Mouse (Mus musculus): Measurements from ENCODE around the gene Tsfm. TPM values are rescaled to one million over a fixed set of nuclear protein-coding genes. Genes with fewer than 3 reads are reported as not detected.

Gene Tsfm
- total RNA-seq, 2 experiments from 2014 or later = 24.8 to 27.9 TPM

DNA sequence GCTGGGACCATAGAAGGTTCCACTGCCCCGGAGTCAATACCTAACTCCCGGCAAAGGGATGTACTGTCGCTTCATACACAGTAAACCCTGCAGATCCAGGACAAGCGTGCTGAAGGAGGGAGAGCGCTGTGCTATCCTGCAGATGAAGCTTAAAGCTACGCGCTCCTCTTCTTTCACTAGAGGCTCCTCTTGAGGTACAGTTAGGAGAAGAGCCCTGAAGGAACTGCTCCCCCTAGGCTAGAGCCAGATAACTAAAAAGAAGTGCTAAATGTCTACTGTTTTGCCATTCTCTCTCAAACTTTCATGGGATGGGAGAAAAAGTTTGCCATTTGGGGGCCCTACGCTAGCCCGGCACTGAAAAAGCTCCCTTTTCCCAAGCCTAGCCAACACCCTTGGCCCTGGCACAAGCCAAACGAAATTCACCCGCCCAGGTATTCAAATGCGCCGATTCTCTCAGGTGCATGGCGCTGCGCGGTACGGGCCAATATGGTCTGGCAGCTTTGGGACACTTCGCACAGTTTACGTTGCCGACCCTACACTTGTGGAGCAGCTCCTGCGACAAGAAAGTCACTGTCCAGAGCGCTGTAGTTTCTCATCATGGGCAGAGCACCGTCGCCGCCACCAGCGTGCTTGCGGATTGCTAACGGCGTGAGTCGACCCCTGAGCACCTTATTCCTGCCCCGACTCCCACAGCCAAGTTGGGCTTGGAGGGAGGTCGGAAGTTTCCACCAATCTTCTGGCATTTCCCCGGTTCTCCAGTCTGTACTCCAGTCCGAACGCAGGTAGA, 18.2 kb upstream of the Tsfm start:
- intact Hi-C loops (cut with DNase I; ENCODE audit: low total_unique reads) = no loop called here
- DNase-seq = no peak

DNA sequence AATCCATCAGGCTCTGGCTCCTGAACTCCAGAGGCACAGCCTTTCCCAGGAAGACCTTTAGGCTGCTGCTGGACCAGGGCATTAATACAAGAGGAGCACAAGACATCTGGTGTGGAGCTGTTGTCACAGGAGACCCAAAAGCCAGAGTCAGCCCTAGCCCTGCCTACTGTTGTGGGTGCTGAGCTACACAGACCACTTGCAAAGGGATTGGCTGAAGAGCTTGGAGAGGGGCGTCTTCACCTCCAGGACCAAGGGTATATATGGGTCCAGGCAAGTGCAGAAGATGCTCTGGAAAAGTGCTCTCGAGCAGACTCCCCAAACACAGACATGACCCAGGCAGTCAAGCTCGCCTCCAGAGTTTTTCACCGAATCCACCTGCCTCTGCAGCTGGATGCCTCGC, 17.3 kb upstream of the Tsfm start, which contains the start of gene Cyp27b1:
Cyp27b1 (plus strand) TSS at position 297 of the 400 bp plus-strand sequence.
- DNase-seq = no peak
- intact Hi-C loops (cut with DNase I; ENCODE audit: low total_unique reads) = no loop called here

DNA sequence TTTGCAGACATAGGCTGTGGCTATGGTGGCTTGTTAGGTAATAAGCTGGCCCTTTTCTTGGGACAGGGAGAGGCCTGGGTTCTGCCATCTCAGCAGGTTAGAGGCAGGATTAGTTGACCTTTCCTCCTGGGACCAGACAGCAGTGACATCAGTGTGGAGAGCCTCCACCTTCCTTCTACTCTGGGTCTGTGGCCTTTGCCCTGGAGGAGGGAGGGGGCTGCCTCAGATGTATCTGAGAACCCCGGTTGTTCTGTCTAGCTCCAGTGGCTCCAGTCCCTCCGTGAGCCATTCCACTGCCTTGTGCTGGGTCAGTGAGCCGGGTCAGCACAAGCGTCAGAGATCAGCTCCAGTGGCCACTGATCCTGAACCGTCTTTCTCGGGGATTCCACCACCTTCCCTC, 12.5 kb upstream of the Tsfm start:
- intact Hi-C loops (cut with DNase I; ENCODE audit: low total_unique reads) = no loop called here
- DNase-seq = no peak

DNA sequence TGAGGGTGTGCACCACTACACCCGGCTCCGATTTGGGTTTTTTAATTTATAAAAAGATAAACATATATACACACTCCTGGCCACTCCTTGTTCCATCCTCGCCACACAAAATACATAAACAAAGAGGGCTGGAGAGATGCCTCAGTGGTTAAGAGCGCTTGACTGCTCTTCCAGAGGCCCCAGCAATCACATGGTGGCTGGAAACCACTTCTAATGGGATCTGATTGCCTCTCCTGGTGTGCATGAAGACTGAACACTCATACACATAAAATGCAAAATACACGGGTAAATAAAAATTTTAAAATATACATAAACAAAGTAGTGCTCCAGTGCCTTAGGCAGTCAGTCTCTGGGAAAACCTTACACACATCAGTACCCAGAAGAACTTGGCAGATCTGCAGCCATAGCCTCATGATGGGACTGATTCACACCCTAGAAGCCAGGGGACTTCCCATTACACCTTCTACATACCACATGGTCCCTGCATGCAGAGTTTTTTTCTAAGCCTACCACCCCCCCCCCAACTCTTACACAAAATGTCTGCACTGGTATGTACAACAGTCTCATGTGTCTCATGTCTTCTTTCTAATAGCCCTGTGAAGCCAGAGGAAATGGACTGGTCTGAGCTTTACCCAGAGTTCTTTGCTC, 12.0 kb upstream of the Tsfm start:
- intact Hi-C loops (cut with DNase I; ENCODE audit: low total_unique reads) = no loop called here
- DNase-seq = no peak

DNA sequence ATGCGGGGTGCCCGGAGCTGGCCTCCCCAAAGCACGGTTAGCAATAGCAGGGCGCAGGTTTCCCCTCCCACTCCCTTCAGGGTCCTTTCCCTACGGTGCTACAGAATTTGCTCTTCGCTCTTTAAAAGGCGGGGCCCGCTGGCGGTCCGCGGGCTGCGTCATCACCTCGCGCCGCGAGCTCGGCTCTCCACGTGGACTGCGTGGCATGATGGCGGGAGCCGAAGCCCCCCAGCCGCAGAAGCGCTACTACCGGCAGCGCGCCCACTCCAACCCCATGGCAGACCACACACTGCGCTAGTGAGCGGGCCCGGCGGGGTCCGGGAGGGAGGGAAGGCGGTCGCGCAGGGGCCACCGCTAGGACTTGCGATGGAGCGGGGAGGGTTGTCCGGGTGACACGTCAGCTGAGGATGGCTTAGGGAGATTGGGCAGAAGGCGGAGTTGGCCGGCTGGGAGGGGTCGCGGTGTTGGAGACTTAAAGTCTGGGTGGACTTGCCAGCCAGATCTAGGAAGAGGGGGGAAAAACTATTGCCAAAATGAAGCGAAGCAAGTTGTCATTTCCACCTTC, 11.2 kb upstream of the Tsfm start:
- intact Hi-C loops (cut with DNase I; ENCODE audit: low total_unique reads) = no loop called here
- DNase-seq = peak; percentile 87

DNA sequence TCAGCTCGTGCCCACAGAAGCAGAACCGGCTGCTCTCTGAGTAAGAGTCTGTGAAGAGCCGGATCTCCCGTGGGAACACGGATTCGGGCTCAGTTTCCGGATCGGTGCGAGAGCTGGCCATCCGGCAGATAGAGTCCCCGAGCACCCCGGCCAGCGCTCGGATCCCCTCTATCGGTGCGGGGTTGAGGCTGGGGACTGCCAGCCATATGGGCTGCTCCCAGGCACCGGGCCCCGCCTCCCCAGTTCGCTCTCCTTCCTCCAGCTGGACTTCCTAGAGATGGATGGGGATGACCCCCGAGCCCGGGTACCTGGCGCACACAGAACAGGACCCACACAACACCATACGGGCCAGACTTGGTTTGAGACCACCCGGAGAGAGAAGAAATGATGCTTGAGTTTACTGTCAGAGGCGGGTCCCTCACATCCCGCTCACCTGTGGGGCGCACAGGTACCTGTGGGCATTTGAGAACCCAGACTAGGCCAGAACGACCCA, 10.7 kb upstream of the Tsfm start, which contains the start of the genes Mettl1 and Eef1akmt3:
Mettl1 (plus strand) TSS at position 141 of the 493 bp plus-strand sequence.
Eef1akmt3 (minus strand) TSS at position 240 of the 493 bp plus-strand sequence.
- peak; percentile 38 for DNase-seq
- intact Hi-C loops (cut with DNase I; ENCODE audit: low total_unique reads) = no loop called here

DNA sequence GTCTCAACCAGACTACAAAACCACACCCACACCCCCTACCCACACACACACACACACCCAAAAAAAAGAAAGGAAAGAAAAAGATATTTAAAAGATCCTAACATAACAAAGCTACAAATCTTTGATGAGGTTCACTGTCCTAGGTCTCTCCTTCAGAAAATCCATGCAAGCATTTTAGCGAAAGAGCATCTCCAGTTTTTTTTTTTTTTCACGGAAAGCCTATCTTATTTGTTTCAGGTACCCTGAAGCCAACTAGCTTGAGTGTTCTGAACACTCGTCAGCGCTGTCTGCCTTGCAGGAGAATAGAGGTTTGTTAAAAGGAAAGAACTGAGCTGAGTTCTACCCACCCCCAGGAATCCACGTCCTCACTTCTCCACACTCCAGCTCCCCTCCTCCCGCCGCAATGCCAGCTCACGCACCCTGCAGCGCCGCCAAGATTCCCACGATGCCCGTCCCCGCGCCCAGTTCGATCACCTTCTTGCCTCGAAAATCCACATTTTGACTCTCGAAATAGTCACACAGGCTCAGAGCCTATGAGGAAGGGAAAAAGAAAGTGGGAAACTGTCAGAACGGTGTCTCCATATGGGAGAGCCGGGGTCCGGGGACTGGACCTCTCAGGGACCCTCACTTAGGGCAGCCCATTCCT, 10.1 kb upstream of the Tsfm start:
- intact Hi-C loops (cut with DNase I; ENCODE audit: low total_unique reads) = no loop called here

DNA sequence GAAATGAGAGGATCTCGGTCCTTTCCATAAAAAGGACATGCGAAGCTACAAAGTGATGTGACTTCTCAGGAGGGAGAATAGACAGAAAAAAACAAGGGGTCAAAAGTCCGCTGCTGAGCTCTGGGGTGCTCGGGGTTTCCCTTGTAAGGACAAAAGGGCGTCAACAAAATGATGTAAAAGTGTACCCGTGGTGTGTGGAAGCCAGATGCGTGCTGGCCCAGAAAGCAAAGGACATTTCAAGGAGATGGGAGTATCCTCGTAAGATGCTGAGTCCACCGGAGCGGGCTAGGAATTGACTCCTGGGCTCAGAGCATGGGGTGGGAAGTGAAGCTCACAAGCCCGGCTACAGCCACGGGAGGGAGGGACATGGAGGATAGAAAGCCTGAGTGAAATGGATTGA, 7.0 kb upstream of the Tsfm start:
- intact Hi-C loops (cut with DNase I; ENCODE audit: low total_unique reads) = no loop called here
- no peak for DNase-seq

More for the DNA sequence above, 10.1 kb upstream of the Tsfm start:
- DNase-seq = no peak

DNA sequence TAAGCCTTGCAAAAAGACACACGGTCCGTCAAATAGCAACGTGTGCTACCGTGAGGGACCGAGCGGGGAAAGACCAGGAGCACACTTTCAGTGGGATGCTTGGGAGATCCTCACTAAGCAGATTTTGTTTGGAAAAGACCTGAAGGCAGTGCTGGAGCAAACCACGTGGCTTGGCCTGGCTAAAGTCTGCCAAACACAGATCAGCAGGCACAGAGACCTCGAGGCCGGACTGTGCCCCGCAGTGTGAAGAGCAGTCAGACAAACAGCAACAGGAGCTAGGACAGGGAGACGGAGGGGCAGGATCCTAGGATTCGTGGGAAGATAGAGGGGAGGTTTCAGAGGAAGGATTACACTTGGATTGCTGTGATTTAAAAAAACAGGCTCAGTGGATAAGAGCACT, 5.6 kb upstream of the Tsfm start:
- intact Hi-C loops (cut with DNase I; ENCODE audit: low total_unique reads) = no loop called here
- no peak for DNase-seq

DNA sequence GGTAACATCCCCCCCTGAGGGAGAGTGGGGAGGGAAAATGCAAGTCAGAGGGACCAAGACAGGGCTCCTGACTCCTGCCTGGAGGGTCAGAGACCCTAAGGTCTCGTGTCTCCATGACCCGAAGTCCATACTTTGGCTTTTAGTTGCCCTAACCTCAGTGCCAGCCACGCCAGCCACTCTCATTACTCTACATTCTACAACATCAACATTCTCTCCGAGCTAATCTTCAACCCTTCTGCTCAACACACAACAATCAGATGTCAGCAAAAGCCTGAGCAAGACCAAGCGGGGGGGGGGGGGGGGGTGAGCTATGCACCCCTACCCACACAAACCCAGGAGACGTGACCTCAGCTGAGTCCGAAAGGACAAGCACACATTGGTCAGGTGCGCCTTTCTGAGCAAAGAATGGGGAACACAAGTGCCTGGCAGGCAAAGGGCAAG, 2.7 kb upstream of the Tsfm start:
- intact Hi-C loops (cut with DNase I; ENCODE audit: low total_unique reads) = loop anchor here (2.0 kb wide), 1 partner anchor 117 kb away; no protein-coding TSS in a partner anchor
- DNase-seq = no peak

DNA sequence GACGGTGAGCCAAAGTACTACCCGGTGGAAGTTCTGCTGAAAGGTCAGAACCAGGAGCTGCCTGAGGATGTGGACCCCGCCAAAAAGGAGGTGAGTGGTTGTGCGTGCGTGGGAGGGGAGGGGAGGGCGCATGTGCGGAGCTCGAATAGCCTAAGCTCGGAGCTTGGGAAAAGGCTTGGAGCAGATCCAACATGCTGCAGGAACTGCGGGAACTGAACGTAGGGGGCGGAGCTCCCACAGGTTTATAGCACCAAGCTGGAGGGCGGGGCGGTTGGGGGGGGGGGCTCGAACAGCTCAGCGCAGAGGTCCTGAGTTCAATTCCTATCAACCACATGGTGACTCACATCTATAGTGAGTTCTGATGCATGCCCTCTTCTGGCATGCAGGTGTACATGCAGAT, 12.2 kb downstream of the Tsfm start:
- intact Hi-C loops (cut with DNase I; ENCODE audit: low total_unique reads) = no loop called here
- DNase-seq = no peak

DNA sequence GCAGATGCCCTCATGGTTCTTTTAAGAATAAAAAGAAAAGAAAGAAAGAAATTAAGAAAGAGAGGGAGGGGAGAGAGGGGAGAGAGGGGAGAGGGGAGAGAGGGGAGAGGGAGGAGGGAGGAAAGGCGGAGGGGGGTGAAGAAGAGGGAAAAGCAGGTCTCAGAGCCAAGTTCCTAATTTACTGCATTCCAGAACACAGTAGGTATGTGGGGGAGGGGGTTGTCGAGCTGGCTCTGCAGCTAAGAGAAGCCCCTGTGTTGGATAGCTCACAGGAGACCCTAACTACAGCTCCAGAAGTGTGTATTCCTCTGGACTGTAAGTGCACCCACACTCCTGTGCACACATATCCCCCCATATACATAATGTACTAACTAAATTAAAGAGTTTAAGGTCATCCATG, 13.6 kb downstream of the Tsfm start:
- intact Hi-C loops (cut with DNase I; ENCODE audit: low total_unique reads) = no loop called here
- no peak for DNase-seq

DNA sequence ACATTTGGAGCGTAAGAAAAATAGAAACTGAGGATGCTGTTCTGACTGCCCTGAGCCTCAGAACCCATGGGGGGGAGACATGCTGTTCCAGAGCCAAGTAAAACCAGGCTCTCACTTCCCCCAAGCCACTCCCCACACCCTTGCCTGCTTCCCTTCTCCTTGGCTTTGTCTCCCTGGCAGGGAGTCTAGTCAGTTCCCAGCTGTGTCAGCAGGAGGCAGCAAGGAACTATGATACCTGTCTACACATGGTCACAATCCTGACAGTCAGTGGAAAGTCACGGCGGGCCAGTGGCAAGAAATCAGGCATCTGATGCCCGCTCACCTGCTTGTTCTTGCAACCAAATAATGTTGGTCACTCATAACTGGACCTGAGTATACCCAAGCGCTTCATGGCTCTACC, 14.2 kb downstream of the Tsfm start:
- intact Hi-C loops (cut with DNase I; ENCODE audit: low total_unique reads) = no loop called here
- DNase-seq = no peak

DNA sequence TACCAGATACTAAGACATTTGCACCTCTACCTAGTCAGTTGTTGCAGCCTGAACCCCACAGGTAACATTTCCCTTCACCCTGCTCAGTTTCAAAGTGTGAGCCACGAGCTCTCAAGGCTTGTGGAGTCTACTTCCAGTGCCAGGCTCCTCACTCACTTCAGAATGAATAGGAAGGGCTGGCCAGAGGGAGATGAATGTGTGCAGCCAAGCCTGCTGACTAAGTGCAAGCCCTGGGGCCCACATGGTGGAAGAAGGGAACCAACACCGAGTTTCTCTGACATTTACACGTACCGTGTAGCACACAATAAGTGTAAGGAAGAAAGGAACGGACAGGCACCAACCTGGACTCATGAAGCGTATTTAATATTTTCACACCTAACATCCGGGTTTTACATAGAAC, 26.8 kb downstream of the Tsfm start:
- no peak for DNase-seq
- intact Hi-C loops (cut with DNase I; ENCODE audit: low total_unique reads) = no loop called here

DNA sequence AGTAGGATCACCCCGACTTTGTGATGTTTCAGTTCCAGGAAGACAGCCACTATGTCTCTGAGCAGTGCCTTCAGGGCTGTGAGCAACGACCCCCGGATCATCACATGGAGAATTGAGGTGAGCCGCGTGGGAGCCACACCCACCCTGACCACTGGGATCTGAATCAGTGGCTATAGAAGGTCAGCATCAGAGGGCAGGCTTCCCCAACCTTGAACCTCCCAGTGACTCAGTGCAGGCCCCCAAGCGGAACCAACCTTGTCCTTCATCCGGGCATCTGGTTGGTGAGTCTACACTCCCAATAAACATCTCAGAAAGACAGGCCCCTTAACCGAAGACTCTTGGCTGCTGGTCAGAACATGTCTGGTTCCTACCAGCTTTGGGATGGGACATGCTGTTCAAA, 27.3 kb downstream of the Tsfm start:
- DNase-seq = no peak
- intact Hi-C loops (cut with DNase I; ENCODE audit: low total_unique reads) = no loop called here

DNA sequence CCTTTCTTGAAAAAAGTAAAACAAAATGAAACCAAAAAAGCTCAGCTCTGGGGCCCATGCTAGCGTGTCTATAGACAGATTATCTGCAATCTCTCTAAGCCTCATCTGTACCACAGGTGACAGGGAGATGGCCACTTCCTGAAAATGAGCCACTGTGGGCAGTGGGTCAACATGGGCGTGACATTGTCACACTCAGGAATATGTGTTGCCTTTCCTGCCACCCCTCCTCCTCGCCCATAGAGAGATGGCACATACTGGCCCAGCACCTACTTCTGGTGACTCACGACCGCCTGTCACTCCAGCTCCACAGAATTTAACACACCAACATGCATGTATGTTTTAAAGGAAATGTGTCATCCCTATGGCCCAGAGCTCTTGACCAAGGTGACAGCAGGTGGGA, 27.9 kb downstream of the Tsfm start:
- intact Hi-C loops (cut with DNase I; ENCODE audit: low total_unique reads) = no loop called here

DNA sequence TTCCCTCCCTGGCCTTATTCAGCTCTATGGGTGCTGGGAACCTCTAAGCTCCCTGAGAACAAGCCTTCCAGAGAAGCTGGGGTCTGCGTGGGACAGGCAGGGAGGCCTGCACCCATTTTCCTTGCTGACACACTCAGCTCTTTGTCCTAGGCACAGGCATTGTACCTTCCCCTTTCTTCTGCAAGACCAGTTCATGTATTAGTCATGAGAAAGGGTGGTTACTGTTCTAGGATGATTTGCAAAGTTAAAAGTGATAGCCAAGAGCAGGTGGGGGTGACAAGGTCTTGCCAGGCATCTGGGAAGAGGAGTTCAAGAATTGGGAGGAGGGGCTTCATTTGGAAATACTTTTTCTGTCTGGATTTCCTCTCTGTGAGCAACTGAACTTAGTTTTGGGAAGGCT, 28.6 kb downstream of the Tsfm start:
- DNase-seq = no peak
- intact Hi-C loops (cut with DNase I; ENCODE audit: low total_unique reads) = no loop called here

More for the DNA sequence above, 27.9 kb downstream of the Tsfm start:
- no peak for DNase-seq

DNA sequence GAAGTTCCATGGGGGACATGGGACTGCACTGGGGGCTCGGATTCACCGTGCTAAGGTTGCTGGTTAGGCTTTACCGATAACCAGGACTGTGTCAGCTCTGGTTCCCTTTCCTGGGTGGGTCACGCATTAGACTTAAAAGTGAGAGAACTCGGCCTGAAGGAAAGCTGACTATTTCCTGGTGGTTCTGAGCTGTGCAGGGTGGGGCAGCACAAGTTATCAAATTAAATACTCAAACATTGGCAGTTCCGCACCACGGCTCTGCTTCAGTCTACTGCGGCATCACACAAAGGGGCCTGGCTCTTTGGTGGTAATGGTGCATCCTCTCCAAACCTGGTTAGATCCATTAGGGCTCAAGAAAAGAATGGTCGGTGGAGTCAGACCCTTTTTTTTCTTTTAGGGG, 29.3 kb downstream of the Tsfm start:
- DNase-seq = no peak
- intact Hi-C loops (cut with DNase I; ENCODE audit: low total_unique reads) = no loop called here

DNA sequence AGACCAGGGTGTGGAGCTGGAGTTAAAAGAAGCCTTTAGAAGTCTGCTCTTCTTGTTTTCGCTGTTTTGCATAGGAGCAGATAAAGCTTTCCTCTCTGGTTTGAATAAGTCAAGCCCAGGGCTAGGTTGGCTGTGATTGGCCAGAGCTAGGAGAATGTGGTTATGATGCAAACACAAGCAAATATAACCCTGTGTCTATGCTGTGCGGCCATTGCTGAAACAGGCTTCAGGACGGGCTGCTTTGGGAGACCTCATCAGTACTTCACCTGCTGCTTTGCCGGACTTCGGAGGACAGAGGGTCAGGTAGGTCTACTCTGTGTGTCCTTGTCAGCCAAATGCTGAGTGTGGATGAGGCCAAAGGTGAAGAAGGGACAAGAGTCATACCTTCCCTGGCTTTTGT, 30.1 kb downstream of the Tsfm start, which contains the start of gene Avil:
Avil (plus strand) TSS at position 181 of the 400 bp plus-strand sequence.
- intact Hi-C loops (cut with DNase I; ENCODE audit: low total_unique reads) = no loop called here

More for the DNA sequence above, 30.1 kb downstream of the Tsfm start, which contains the start of gene Avil:
- no peak for DNase-seq
